Mouse (Mus musculus) spleen, adult 2 months (tissue): ENCODE data around the gene Tmem230.

Experiments used
- CTCF ChIP-seq: fragments of 200-500 bp; IDR thresholded peaks from 2 replicates; pipeline ENCODE4 v1.5.1; 2011; ENCODE audit warnings: mild to moderate bottlenecking, inconsistent platforms; ENCODE audit not compliant: insufficient read depth, insufficient read length, insufficient replicate concordance; ENCODE audit errors: extremely low read depth
- POLR2A ChIP-seq: fragments of 200-500 bp; IDR thresholded peaks from 2 replicates; pipeline ENCODE4 v1.6.1; 2011; ENCODE audit warnings: low read depth, low read length, inconsistent platforms

DNA sequence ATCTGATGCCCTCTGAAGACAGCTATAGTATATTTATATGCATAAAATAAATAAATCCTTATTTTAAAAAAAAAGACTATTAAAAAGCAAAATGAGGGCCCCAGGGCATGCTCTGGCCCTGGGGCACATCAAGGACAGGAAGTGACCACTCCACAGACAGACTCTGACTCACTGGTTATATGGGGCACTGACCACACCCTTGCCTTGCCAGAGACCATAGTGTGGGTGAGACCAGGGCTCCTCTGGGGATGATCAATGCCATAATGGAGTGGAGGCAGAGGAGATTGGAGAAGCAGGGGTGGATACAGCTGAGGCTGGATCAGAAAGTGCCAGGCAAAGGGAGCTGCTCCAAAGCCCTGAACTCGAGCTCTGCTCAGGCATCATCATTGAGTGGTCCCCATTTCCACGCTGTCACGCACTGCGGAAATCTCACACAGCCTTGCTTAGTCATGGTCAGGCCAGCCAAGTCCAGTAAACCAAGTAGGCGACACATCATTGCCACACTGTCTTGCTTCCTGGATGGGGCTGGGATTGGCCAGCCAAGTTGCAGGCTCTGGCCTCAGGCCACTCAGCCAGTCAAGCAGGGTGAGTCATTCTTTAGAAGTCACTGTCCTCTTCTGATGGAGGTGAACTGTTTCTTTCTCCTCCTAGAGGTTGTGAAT lies 35.5 kb downstream of the Tmem230 start:
- TF ChIP-seq CTCF = no peak
- TF ChIP-seq POLR2A = no peak
